Mouse (Mus musculus): Measurements from ENCODE around the gene Zfyve1. TPM values are rescaled to one million over a fixed set of nuclear protein-coding genes. Genes with fewer than 3 reads are reported as not detected.
A peak's percentile ranks its signal among the peaks of the same experiment; 100 is the strongest.
"Not testable (repeated sequence)": the region's sequence is repeated elsewhere in the genome, so short reads cannot be mapped to it uniquely, and the experiment has no call there.

Zfyve1 gene
- 10 to 100 TPM; 31.0 to 35.0 TPM for total RNA-seq (2021)
- polyA plus RNA-seq (2012; rRNA removed), result 20.3 and 21.1 TPM in 2 replicates
- long read RNA-seq, full-length matches to known transcripts, result 14 of 29 reads
- long read RNA-seq, partial matches to known transcripts, result 2 of 29 reads
- long read RNA-seq, other reads (novel, unspliced or antisense), result 13 of 29 reads

DNA sequence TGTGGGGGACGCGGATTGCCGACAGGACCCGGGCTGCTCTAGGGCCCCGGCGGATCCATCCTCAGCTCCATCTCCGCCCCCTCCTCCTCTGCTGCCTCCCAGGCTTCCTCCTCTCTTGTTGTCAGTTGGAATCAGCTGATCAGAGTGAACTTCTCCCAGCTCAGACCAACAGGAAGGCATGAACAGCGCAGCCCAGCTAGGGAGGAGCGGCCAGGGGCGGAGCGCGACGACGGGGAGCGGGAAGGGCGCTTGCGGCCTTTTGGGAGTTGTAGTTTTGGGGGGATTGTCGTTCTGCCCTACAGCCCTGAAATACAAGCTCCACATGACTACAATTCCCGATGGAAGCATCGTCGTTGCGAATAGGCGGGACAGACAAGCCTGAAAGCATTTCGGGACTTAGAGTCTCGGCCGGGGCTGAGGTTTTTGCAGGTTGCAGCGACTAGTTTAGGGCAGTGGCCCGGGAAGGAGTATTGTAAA is at the start of gene Zfyve1:
Zfyve1 (minus strand) TSS at position 198 of the 477 bp plus-strand sequence.
- DNase-seq, result peak; percentile 97

GRCm38 (mm10) chr12:83643116-83643515 is 46.1 kb upstream of the Zfyve1 start:
- DNase-seq, result no peak

DNA sequence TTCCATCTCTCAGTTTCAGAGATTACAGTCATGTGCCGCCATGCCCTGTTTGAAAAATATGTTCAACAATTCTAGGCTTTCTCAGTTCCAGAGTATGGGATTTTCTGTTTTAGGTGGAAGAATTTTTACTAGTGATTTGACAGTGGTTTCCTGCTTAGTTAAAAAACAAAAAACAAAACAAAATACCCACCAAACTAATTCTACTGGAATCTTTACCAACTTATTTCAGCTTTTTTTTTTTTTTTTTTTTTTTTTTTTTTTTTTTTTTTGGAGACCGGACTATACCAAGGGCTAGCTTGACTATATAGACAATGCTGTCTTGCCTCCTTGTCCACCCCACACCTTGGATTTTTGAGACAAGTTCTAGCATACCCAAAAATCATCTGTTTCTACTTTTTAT is 44.2 kb upstream of the Zfyve1 start:
- no peak for DNase-seq

GRCm38 (mm10) chr12:83633807-83634206 is 36.8 kb upstream of the Zfyve1 start:
- no peak for DNase-seq

- peak; percentile 66 for DNase-seq
These were observed 35.6 kb upstream of the Zfyve1 start for GRCm38 (mm10) chr12:83632680-83633025.

GRCm38 (mm10) chr12:83631743-83632679 is 35.0 kb upstream of the Zfyve1 start:
- peak; percentile 97 for DNase-seq

DNA sequence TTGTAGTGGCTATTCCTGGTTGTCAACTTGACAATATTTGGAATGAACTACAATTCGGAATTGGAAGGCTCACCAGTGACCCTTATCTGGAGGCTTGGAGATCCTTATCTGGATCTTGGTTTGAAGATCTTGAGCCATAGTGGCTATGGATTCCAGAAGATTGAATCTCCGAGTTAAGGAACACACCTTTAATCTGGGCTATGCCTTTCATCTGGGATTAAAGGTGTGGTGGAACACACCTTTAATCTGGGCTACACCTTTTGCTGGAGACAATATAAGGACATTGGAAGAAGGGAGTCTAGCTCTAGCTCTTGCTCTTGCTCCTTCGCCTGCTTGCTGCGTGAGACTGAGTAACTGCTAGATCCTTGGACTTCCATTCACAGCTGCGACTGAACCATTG is 33.9 kb upstream of the Zfyve1 start, which contains the start of gene Rbm25:
Rbm25 (plus strand) TSS at position 301 of the 400 bp plus-strand sequence.
- DNase-seq, result not testable (repeated sequence)

GRCm38 (mm10) chr12:83624321-83624720 is 27.3 kb upstream of the Zfyve1 start:
- DNase-seq, result no peak

GRCm38 (mm10) chr12:83622031-83622755 is 25.2 kb upstream of the Zfyve1 start:
- no peak for DNase-seq

GRCm38 (mm10) chr12:83620694-83621093 is 23.7 kb upstream of the Zfyve1 start:
- not testable (repeated sequence) for DNase-seq

- DNase-seq, result no peak
These were observed 22.0 kb upstream of the Zfyve1 start for GRCm38 (mm10) chr12:83618981-83619380.

GRCm38 (mm10) chr12:83617261-83617660 is 20.2 kb upstream of the Zfyve1 start:
- DNase-seq, result no peak

- not testable (repeated sequence) for DNase-seq
These were observed 9.4 kb upstream of the Zfyve1 start for GRCm38 (mm10) chr12:83606411-83606810.

DNA sequence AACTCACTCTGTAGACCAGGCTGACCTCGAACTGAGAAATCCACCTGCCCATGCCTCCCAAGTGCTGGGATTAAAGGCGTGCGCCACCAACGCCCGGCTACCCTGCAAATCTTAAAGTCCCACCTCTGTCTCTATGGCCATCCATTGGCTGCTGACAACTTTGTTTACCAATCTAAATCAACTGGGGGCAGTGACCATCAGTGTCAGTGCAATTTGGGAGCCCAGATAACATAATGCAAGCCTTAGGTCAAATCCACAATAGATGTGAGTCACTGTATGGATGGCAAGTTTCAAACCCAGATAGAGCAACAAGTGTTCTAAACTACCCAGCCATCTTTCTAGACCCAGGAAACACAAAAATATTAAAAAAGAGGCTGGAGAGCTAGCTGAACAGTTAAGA is 5.3 kb upstream of the Zfyve1 start:
- DNase-seq, result no peak

GRCm38 (mm10) chr12:83597881-83598280 is 859 bp upstream of the Zfyve1 start:
- no peak for DNase-seq

- DNase-seq, result no peak
These were observed 649 bp downstream of the Zfyve1 start for GRCm38 (mm10) chr12:83596191-83596954.

GRCm38 (mm10) chr12:83594454-83595040 is 2.5 kb downstream of the Zfyve1 start:
- no peak for DNase-seq

DNA sequence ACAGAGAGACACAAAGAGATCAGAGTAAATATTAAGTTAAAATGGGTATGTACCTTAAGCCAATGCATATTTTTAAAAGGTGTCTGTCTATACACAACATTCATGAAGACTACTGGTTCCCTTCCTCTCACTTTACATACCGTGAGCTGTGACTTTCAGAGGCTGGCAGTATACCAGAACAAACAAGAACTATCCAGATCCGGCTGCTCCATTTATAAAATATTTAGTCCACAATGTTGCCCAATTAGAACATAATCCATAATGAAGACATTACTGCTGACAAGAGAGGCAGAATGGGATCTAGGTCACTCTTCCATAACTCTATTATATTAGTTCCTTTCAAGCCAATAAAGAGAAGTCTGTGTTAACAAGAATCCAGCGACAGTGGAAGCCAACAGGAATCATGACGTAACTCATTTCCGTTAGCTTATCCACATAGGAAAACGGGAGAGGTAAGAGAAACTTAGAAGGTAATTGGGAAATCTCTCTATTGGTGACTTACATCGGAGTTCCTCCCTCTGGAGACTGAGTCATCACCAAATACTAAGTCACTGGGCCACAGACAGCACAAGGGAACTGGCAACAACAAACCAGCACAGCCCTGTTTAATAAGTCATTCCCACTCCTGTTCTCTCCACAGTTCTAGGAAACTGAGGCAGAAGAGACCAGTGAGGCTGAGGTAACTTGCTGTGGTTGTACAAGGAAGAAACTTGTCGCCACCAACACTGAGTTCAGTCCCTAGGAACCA is 5.1 kb downstream of the Zfyve1 start:
- DNase-seq, result peak; percentile 60

- peak; percentile 39 for DNase-seq
These were observed 10.4 kb downstream of the Zfyve1 start for GRCm38 (mm10) chr12:83586628-83587027.

DNA sequence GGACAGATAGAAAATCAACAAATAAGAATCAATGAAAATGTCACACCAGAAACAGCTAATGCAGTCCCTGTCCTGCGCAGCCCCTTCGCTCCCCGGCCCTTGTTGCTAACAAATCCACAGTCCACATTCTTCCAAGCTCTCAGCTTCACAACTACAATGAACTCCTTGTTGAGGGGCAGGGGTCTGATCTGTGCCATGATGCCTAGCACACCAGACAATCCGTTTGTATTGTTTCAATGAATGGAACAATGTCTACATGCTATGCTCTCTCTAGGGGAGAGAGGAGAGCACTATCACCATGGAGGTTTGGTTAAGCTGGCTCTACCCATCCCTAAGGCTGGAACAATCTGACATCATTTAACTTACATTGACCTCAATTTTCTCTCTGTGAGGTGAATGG is 14.3 kb downstream of the Zfyve1 start:
- no peak for DNase-seq

- DNase-seq, result no peak
These were observed 14.9 kb downstream of the Zfyve1 start for GRCm38 (mm10) chr12:83582106-83582505.

Data from adrenal gland, adult 2 months (tissue).